Mouse (Mus musculus) ES-Bruce4 (cell line): ENCODE measurements around the gene Man1c1. TPM values are rescaled to one million over a fixed set of nuclear protein-coding genes. Genes with fewer than 3 reads are reported as not detected.
A peak's percentile ranks its signal among the peaks of the same experiment; 100 is the strongest.

Experiments used
- H3K27ac ChIP-seq: 2 replicates; pipeline ENCODE4 v1.5.1; 2012; ENCODE audit warnings: low read length, inconsistent platforms; ENCODE audit not compliant: insufficient read depth
- H3K27me3 ChIP-seq: 2 replicates; pipeline ENCODE4 v1.6.1; 2012; ENCODE audit warnings: mild to moderate bottlenecking, low read length, inconsistent platforms; ENCODE audit not compliant: control insufficient read depth, poor library complexity, insufficient read depth, severe bottlenecking
- H3K36me3 ChIP-seq: 2 replicates; pipeline ENCODE4 v1.6.1; 2012; ENCODE audit warnings: inconsistent platforms, mild to moderate bottlenecking, low read length, moderate library complexity; ENCODE audit not compliant: control insufficient read depth, poor library complexity, insufficient read depth, severe bottlenecking
- H3K4me1 ChIP-seq: one replicate; pipeline ENCODE4 v1.8.1; 2011; ENCODE audit warnings: low read length; ENCODE audit not compliant: control insufficient read depth, insufficient read depth
- H3K4me3 ChIP-seq: 2 replicates; pipeline ENCODE4 v1.5.1; 2011; ENCODE audit warnings: low read depth, mild to moderate bottlenecking, low read length
- H3K9ac ChIP-seq: 2 replicates; pipeline ENCODE4 v1.6.1; 2012; ENCODE audit warnings: low read depth, mild to moderate bottlenecking, inconsistent platforms; ENCODE audit not compliant: poor library complexity, severe bottlenecking
- H3K9me3 ChIP-seq: replicated peaks from 2 replicates; pipeline ENCODE4 v1.6.1; 2012; ENCODE audit warnings: mild to moderate bottlenecking, low read length, inconsistent platforms; ENCODE audit not compliant: control insufficient read depth, poor library complexity, insufficient read depth, severe bottlenecking
- CTCF ChIP-seq: IDR thresholded peaks from one replicate; pipeline ENCODE4 v1.8.1; 2011; ENCODE audit warnings: low read depth, low read length
- EP300 ChIP-seq: IDR thresholded peaks from 2 replicates; pipeline ENCODE4 v1.6.1; 2011; ENCODE audit warnings: low read depth, low read length; ENCODE audit not compliant: insufficient read depth
- POLR2A ChIP-seq: IDR thresholded peaks from one replicate; pipeline ENCODE4 v1.8.1; 2011; ENCODE audit warnings: low read length; ENCODE audit not compliant: insufficient read depth
- polyA plus RNA-seq: library from polyadenylated mRNA; stranded (reverse); fragments of >200 nt; gene quantifications from 2 replicates; pipeline ENCODE4 v1.2.4, GENCODE M21; 2011; ENCODE audit warnings: low read depth; ENCODE audit not compliant: missing spikeins, insufficient read depth, insufficient read length

Gene Man1c1
- polyA plus RNA-seq, 1 experiment, result 7.1 TPM

GRCm38 (mm10) chr4:134693202-134693940 lies 10.7 kb downstream of the Man1c1 start:
- H3K9me3 ChIP-seq, result no peaks in the 10 kb centered on the region
- no peaks in the 10 kb centered on the region for H3K4me1 ChIP-seq
- H3K36me3 ChIP-seq, result no peaks in the 10 kb centered on the region
- H3K27ac ChIP-seq, result no peak overlapping the region
- H3K27me3 ChIP-seq, result no peaks in the 10 kb centered on the region
- H3K9ac ChIP-seq, result no peak overlapping the region
- TF ChIP-seq EP300 (no peak), CTCF (no peak), POLR2A (no peak)
- no peak overlapping the region for H3K4me3 ChIP-seq

- H3K9ac ChIP-seq, result no peak overlapping the region
- no peak overlapping the region for H3K4me3 ChIP-seq
- H3K4me1 ChIP-seq, result no peaks in the 10 kb centered on the region
- H3K27ac ChIP-seq, result no peak overlapping the region
- TF ChIP-seq EP300 (no peak), CTCF (peak; percentile 34), POLR2A (no peak)
- H3K9me3 ChIP-seq, result no peaks in the 10 kb centered on the region
- H3K36me3 ChIP-seq, result no peaks in the 10 kb centered on the region
- H3K27me3 ChIP-seq, result no peaks in the 10 kb centered on the region
Observed at GRCm38 (mm10) chr4:134692388-134692787, 11.7 kb downstream of the Man1c1 start.

GRCm38 (mm10) chr4:134686022-134686661 lies 17.9 kb downstream of the Man1c1 start:
- Histone ChIP-seq H3K27ac (no peak overlapping the region), H3K9me3 (peaks cover 4% of the 10 kb centered on the region; the same call in 1 of the 2 replicates), H3K4me1 (no peaks in the 10 kb centered on the region), H3K27me3 (no peaks in the 10 kb centered on the region), H3K9ac (no peak overlapping the region), H3K4me3 (no peak overlapping the region), H3K36me3 (no peaks in the 10 kb centered on the region)
- TF ChIP-seq EP300 (no peak), POLR2A (no peak), CTCF (no peak)

- no peaks in the 10 kb centered on the region for H3K27me3 ChIP-seq
- TF ChIP-seq CTCF, result peak; percentile 38
- TF ChIP-seq EP300, result no peak
- peaks cover 4% of the 10 kb centered on the region; the same call in 1 of the 2 replicates for H3K9me3 ChIP-seq
- no peak overlapping the region for H3K9ac ChIP-seq
- H3K4me3 ChIP-seq, result no peak overlapping the region
- no peaks in the 10 kb centered on the region for H3K4me1 ChIP-seq
- H3K27ac ChIP-seq, result no peak overlapping the region
- H3K36me3 ChIP-seq, result no peaks in the 10 kb centered on the region
Observed at GRCm38 (mm10) chr4:134684637-134685338, 19.3 kb downstream of the Man1c1 start.

GRCm38 (mm10) chr4:134683892-134684291 lies 20.2 kb downstream of the Man1c1 start:
- no peak overlapping the region for H3K9ac ChIP-seq

GRCm38 (mm10) chr4:134683008-134683407 lies 21.1 kb downstream of the Man1c1 start:
- Histone ChIP-seq H3K4me3 (no peak overlapping the region), H3K27ac (no peak overlapping the region), H3K36me3 (no peaks in the 10 kb centered on the region), H3K9ac (no peak overlapping the region), H3K9me3 (peaks cover 4% of the 10 kb centered on the region; the same call in 1 of the 2 replicates), H3K27me3 (no peaks in the 10 kb centered on the region), H3K4me1 (no peaks in the 10 kb centered on the region)
- TF ChIP-seq POLR2A (no peak), CTCF (no peak), EP300 (no peak)

More at GRCm38 (mm10) chr4:134683892-134684291, 20.2 kb downstream of the Man1c1 start:
- Histone ChIP-seq H3K36me3 (no peaks in the 10 kb centered on the region), H3K4me3 (no peak overlapping the region), H3K27me3 (no peaks in the 10 kb centered on the region), H3K4me1 (no peaks in the 10 kb centered on the region), H3K9me3 (peaks cover 4% of the 10 kb centered on the region; the same call in 1 of the 2 replicates), H3K27ac (no peak overlapping the region)
- no peak for TF ChIP-seq CTCF
- TF ChIP-seq POLR2A, result no peak
- TF ChIP-seq EP300, result no peak
